Mouse (Mus musculus) midbrain, embryonic 16.5 days (tissue): ENCODE data around the gene Eif2b2. TPM values are rescaled to one million over a fixed set of nuclear protein-coding genes. Genes with fewer than 3 reads are reported as not detected.

Experiments used
- ATAC-seq: fragments of 200-750 bp; cut with Nextera tagmentation; 2 replicates; pipeline ENCODE4 v1.8.0; 2017; ENCODE audit warnings: moderate TSS enrichment
- H3K27ac ChIP-seq: fragments of 300-500 bp; sonication (generic); 2 replicates; pipeline ENCODE4 v1.5.1; 2014; ENCODE audit warnings: mild to moderate bottlenecking, low read length, mixed read lengths
- H3K27me3 ChIP-seq: fragments of 300-500 bp; sonication (generic); 2 replicates; pipeline ENCODE4 v1.6.1; 2014; ENCODE audit warnings: low read depth, low read length, mixed read lengths; ENCODE audit not compliant: control insufficient read depth, insufficient read depth
- H3K36me3 ChIP-seq: fragments of 300-500 bp; sonication (generic); 2 replicates; pipeline ENCODE4 v1.6.1; 2014; ENCODE audit warnings: mild to moderate bottlenecking, low read length, moderate library complexity, mixed read lengths; ENCODE audit not compliant: control insufficient read depth, insufficient read depth
- H3K4me1 ChIP-seq: fragments of 300-500 bp; sonication (generic); 2 replicates; pipeline ENCODE4 v1.6.1; 2014; ENCODE audit warnings: mild to moderate bottlenecking, low read length, mixed read lengths; ENCODE audit not compliant: control insufficient read depth, insufficient read depth
- H3K4me2 ChIP-seq: fragments of 300-500 bp; sonication (generic); 2 replicates; pipeline ENCODE4 v1.6.1; 2014; ENCODE audit warnings: mild to moderate bottlenecking, low read length, mixed read lengths
- H3K4me3 ChIP-seq: fragments of 300-500 bp; sonication (generic); 2 replicates; pipeline ENCODE4 v1.5.1; 2014; ENCODE audit warnings: low read depth, mild to moderate bottlenecking, low read length, moderate library complexity, mixed read lengths
- H3K9ac ChIP-seq: fragments of 300-500 bp; sonication (generic); 2 replicates; pipeline ENCODE4 v1.6.1; 2014; ENCODE audit warnings: low read depth, low read length, mixed read lengths
- H3K9me3 ChIP-seq: fragments of 300-500 bp; sonication (generic); replicated peaks from 2 replicates; pipeline ENCODE4 v1.6.1; 2014; ENCODE audit warnings: mild to moderate bottlenecking, low read length, mixed read lengths; ENCODE audit not compliant: control insufficient read depth, poor library complexity, severe bottlenecking
- WGBS: fragments of 180-500 bp; shearing (Covaris S2); extraction: QIAGEN DNeasy Blood & Tissue Kit; methylation state at CpG from one replicate; pipeline ENCODE4 v1.1.7; 2014; 5-methylcytosine and 5-hydroxymethylcytosine counted together
- polyA plus RNA-seq: library from polyadenylated mRNA; unstranded; fragments of >200 nt; fragmentation: Nextera tagmentation; extraction: Ambion mirVana; gene quantifications from 2 replicates; pipeline ENCODE4 v1.2.1, GENCODE M21; 2015

The Eif2b2 gene
- 72.5 and 75.2 TPM in 2 replicates for polyA plus RNA-seq

- Histone ChIP-seq H3K9ac (peak within 1 kb of the TSS; percentile 72), H3K4me2 (peak within 1 kb of the TSS; percentile 97), H3K4me3 (peak within 1 kb of the TSS; percentile 94), H3K9me3 (no peaks in the 10 kb centered on the region), H3K36me3 (peaks cover 9% of the 10 kb centered on the region; the same call in 1 of the 2 replicates), H3K27me3 (no peaks in the 10 kb centered on the region), H3K27ac (peak within 1 kb of the TSS; percentile 85), H3K4me1 (peaks cover 19% of the 10 kb centered on the region)
- WGBS, result under 1% methylated on average over 54 of the region's 54 CpGs
- peak; percentile 100 for ATAC-seq
Measured at GRCm38 (mm10) chr12:85219236-85219904, at the start of gene Eif2b2. Gene Eif2b2, plus strand, starts transcription at chr12:85219481.

GRCm38 (mm10) chr12:85169877-85170276 is 49.4 kb upstream of the Eif2b2 start:
- Histone ChIP-seq H3K36me3 (no peaks in the 10 kb centered on the region), H3K4me1 (peaks cover 3% of the 10 kb centered on the region; the same call in 1 of the 2 replicates), H3K4me3 (no peak overlapping the region), H3K9ac (no peak overlapping the region), H3K4me2 (no peak overlapping the region), H3K27ac (no peak overlapping the region), H3K9me3 (no peaks in the 10 kb centered on the region), H3K27me3 (no peaks in the 10 kb centered on the region)
- WGBS, result 56% methylated on average over 3 of the region's 3 CpGs
- peak; percentile 36; the same call in 1 of the 2 replicates for ATAC-seq

- Histone ChIP-seq H3K9ac (no peak overlapping the region), H3K27me3 (no peaks in the 10 kb centered on the region; the same call in 1 of the 2 replicates), H3K4me3 (no peak overlapping the region), H3K4me1 (peaks cover 6% of the 10 kb centered on the region), H3K36me3 (no peaks in the 10 kb centered on the region), H3K4me2 (no peak overlapping the region), H3K27ac (no peak overlapping the region), H3K9me3 (no peaks in the 10 kb centered on the region)
- 0 out of 2 replicates have a peak, but pooled peaks have one; percentile 46 for ATAC-seq
- WGBS, result 86% methylated on average over 11 of the region's 11 CpGs
Measured at GRCm38 (mm10) chr12:85170284-85170947, 48.9 kb upstream of the Eif2b2 start.

- WGBS, result 83% methylated on average over 3 of the region's 3 CpGs
- ATAC-seq, result no peak
- H3K9me3 ChIP-seq, result no peaks in the 10 kb centered on the region
Measured at GRCm38 (mm10) chr12:85170948-85171307, 48.4 kb upstream of the Eif2b2 start.

GRCm38 (mm10) chr12:85174016-85174415 is 45.3 kb upstream of the Eif2b2 start:
- Histone ChIP-seq H3K9me3 (no peaks in the 10 kb centered on the region), H3K27me3 (no peaks in the 10 kb centered on the region; the same call in 1 of the 2 replicates), H3K9ac (no peak overlapping the region), H3K27ac (no peak overlapping the region), H3K4me1 (peaks cover 20% of the 10 kb centered on the region), H3K4me2 (no peak overlapping the region), H3K36me3 (no peaks in the 10 kb centered on the region), H3K4me3 (no peak overlapping the region)
- 76% methylated on average over 7 of the region's 7 CpGs for WGBS
- ATAC-seq, result no peak

More at GRCm38 (mm10) chr12:85170948-85171307, 48.4 kb upstream of the Eif2b2 start:
- Histone ChIP-seq H3K4me3 (no peak overlapping the region), H3K27ac (no peak overlapping the region), H3K9ac (no peak overlapping the region), H3K27me3 (no peaks in the 10 kb centered on the region; the same call in 1 of the 2 replicates), H3K4me1 (peaks cover 11% of the 10 kb centered on the region), H3K36me3 (no peaks in the 10 kb centered on the region), H3K4me2 (no peak overlapping the region)

- Histone ChIP-seq H3K4me2 (peak overlapping the region; percentile 64), H3K27ac (peak overlapping the region; percentile 38; the same call in 1 of the 2 replicates), H3K9ac (no peak overlapping the region), H3K9me3 (no peaks in the 10 kb centered on the region), H3K4me3 (peak overlapping the region; percentile 5; the same call in 1 of the 2 replicates), H3K27me3 (no peaks in the 10 kb centered on the region; the same call in 1 of the 2 replicates), H3K4me1 (peaks cover 17% of the 10 kb centered on the region), H3K36me3 (no peaks in the 10 kb centered on the region)
- WGBS, result 45% methylated on average over 16 of the region's 16 CpGs
- no peak for ATAC-seq
Measured at GRCm38 (mm10) chr12:85175087-85175675, 44.1 kb upstream of the Eif2b2 start.

GRCm38 (mm10) chr12:85175926-85176845 is 43.1 kb upstream of the Eif2b2 start:
- H3K4me2 ChIP-seq, result peak overlapping the region; percentile 64
- WGBS, result 12% methylated on average over 11 of the region's 11 CpGs
- H3K36me3 ChIP-seq, result no peaks in the 10 kb centered on the region
- no peak overlapping the region for H3K27ac ChIP-seq
- no peaks in the 10 kb centered on the region for H3K9me3 ChIP-seq
- H3K9ac ChIP-seq, result peak overlapping the region; percentile 31
- ATAC-seq, result peak; percentile 75
- H3K4me1 ChIP-seq, result peaks cover 17% of the 10 kb centered on the region
- H3K4me3 ChIP-seq, result peak overlapping the region; percentile 7
- peaks cover 2% of the 10 kb centered on the region; the same call in 1 of the 2 replicates for H3K27me3 ChIP-seq

- Histone ChIP-seq H3K27me3 (peaks cover 2% of the 10 kb centered on the region), H3K4me1 (peaks cover 23% of the 10 kb centered on the region), H3K9me3 (no peaks in the 10 kb centered on the region), H3K4me3 (peak overlapping the region; percentile 30), H3K36me3 (no peaks in the 10 kb centered on the region), H3K4me2 (peak overlapping the region; percentile 64), H3K9ac (peak overlapping the region; percentile 3; the same call in 1 of the 2 replicates), H3K27ac (no peak overlapping the region)
- 3% methylated on average over 32 of the region's 32 CpGs for WGBS
- 0 out of 2 replicates have a peak, but pooled peaks have one; percentile 36 for ATAC-seq
Measured at GRCm38 (mm10) chr12:85176846-85177523, 42.3 kb upstream of the Eif2b2 start.
